Mouse (Mus musculus) spleen, postnatal 4 days (tissue): ENCODE data around the gene Cilp.

ENCODE experiments used
- DNase-seq, 2 experiments: peaks; one replicate each; pipeline ENCODE4 v3.0.0; 2022; ENCODE audit warnings: low spot score in 2 of 2

Cilp gene

DNA sequence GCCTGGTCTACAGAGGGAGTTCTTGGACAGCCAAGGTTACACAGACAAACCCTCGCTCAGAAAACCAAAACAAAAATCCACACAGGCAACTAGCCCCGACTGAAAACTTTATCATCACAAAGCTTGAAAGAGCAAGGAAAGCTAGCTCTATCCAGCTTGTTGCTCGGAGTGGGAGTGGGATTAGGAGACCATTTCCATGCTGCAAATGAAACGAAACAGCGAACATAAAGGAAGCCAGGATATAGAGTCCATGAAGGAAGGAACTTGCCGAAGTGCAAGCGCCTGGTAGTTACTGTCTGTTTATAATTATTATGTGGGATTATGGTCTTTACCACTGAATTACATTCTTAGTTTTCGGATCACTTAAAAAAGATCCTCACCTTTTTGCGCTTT is 28.6 kb downstream of the Cilp start:
- DNase-seq, result no peak

- peak; percentile 98 to 99 for DNase-seq
Measured at GRCm38 (mm10) chr9:65293973-65294715, 29.2 kb downstream of the Cilp start, which contains the start of gene Clpx. TSS of gene Clpx (plus strand) at chr9:65294260.

DNA sequence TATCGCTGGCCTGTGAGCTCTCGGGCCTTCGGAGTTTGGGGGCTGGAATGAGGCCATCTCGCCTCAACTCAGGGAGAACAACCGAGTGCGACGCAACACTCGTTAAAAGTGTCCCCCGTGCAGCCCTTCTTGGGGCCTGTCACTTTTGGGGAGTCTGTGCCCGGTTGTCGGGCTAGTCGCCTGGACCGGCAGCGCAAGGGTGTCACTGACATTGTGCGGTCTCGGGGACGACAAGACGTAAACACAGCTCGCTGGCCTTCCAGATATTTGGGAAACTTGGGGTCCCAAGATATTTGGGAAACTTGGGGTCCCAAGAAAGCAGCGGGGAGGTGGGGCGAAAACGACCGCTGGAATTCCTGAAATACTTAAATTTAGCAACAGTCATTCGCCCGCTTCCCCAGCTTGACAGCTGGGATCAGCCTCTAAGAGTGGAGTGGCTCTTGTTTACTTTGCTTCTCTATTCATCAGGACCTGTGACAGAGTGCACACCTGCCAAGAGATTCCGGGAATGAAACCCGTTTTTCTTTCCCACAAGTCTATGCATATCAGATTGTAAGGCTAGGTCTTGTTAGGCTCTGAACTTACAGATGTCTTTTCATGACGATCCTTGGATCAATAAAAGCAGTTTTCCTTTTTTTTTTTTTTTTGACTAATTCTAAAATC is 29.9 kb downstream of the Cilp start:
- no peak for DNase-seq

DNA sequence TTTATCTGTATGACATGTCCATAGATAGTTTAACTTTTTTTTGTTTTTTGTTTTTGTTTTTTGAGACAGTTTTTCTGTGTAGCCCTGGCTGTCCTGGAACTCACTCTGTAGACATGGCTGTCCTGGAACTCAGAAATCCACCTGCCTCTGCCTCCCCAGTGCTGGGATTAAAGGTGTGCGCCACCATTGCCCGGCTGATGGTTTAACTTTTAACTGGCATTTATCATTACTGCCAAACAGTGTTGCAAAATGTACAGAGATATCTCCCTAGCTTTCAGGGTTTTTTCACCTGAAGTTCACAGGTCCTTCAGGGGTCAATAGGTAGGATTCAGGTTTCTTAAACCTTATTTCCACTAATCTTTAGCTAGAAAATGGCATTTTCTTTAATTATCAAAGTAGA is 32.1 kb downstream of the Cilp start:
- no peak for DNase-seq

- no peak for DNase-seq
Measured at GRCm38 (mm10) chr9:65298761-65299160, 33.8 kb downstream of the Cilp start.

- no peak for DNase-seq
Measured at GRCm38 (mm10) chr9:65299650-65300049, 34.7 kb downstream of the Cilp start.

GRCm38 (mm10) chr9:65302327-65302983 is 37.5 kb downstream of the Cilp start:
- DNase-seq, result no peak

DNA sequence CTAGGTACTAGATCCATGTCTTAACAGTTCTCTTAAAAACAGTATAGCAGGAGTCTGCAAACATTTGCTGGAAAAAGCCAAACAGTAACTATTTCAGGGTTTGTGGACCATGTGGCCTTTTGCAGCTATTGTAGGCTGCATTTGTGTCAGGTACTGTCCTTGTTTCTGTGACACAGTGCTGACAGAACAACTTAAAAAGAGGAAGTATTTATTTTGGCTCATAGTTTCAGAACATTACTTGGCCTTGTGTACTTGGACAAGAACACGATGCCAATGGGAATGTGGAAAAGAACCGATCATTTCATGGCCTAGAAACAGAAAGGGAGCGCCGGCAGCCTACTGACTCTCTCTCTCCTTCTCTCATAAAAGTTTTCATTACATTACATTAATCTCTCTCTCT is 38.6 kb downstream of the Cilp start:
- no peak for DNase-seq

DNA sequence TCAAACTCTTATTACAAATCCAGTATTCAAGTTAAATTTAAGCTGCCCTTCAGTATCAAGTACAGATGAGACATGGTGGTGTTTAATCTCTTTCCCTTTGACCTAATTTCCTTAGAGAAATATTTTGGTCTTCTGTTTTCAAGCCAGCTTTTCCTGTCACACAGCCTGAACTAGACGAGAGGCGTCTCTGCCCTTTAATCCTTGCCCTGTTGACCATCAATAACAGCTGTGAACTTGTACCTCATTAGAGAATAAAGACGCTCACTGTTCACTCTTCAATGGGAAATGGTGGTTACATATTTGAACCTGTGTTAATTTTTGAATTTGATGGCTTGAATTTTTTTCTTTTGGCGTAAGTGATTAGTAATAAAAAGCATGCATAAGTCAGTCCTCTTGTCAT is 39.3 kb downstream of the Cilp start:
- DNase-seq, result no peak

- DNase-seq, result no peak
Measured at GRCm38 (mm10) chr9:65306672-65307071, 41.7 kb downstream of the Cilp start.

GRCm38 (mm10) chr9:65308011-65308410 is 43.0 kb downstream of the Cilp start:
- DNase-seq, result no peak

GRCm38 (mm10) chr9:65312669-65313357 is 47.8 kb downstream of the Cilp start:
- no peak for DNase-seq

DNA sequence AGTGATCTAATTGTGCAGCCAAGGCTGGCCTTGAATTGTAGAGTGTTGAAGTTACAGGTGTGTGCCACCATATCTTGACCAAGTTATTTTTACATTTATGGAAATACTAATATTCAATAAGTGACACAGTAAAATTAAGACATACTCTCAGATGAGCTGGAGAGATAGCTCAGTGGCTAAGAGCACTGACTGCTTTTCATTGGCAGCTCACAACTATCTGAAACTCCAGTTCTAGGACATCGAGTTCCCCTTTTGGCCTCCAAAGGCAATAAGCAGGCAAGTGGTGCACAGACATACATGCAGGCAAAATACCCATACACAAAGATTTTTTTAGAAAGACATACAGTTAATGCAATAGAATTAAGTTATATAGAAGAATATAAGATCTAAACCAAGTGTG is 48.9 kb downstream of the Cilp start:
- no peak for DNase-seq

DNA sequence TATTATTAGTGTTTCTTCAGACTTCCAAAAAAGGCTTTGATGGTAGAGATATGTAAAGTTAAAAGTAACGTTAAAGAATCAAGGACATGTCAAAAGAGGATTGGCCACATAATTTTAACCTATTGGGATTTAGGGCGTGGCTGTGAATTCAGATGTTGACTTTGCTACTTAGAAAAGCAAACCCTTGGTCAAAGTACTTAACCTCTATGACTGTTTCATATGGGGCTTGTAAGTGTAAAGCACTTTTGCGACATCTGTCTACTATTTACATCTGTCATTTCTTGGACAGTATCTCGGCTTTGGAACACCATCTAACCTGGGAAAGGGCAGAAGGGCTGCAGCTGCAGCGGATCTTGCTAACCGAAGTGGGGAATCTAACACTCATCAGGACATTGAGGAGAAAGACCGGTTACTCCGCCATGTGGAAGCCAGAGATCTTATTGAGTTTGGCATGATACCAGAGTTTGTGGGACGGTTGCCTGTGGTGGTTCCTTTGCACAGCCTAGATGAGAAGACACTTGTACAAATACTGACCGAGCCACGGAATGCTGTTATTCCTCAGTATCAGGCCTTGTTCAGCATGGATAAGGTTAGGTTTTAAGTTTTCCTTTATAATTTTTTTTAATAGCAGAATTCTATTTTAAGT is 57.4 kb downstream of the Cilp start:
- no peak for DNase-seq

DNA sequence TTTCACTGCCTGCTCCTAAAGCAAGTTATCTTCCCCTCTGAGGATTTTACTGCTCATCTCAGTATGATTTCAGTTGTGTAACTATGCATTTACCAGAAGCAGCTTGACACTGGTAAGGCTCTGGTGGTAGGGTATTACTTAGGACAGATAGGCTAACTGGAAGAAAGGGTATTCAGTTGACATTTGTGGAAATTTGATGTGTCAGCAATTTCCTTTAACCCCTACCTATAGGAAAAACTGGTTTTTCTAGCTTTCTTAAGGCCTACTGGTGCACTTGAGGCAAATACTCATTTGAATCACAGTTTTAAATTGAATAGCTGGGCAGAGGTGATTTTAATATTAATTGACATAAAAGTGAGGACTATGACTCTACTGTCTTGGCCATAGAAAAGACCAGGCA is 61.0 kb downstream of the Cilp start:
- no peak for DNase-seq

GRCm38 (mm10) chr9:65327371-65327770 is 62.4 kb downstream of the Cilp start:
- no peak for DNase-seq
